Comparison of ENCODE assay signal across 16 mouse cellular contexts in genomic region chr17:44192981-44193380, GRCm38 (mm10). TPM values are rescaled to one million over a fixed set of nuclear protein-coding genes. Genes with fewer than 3 reads are reported as not detected.
DNase-seq lines count a peak whose midpoint lies in the region; ATAC-seq and TF ChIP-seq lines count a peak whose summit lies in the region.
"Had no signal": no experiment of that assay in that cellular context is flagged by ENCODE, and none has a peak within 500 bp of the region (broad histone marks: within the 10 kb centered on the region; RNA-seq: fewer than 3 reads in every experiment).

No protein-coding gene starts in this region.

- no peaks in the 10 kb centered on the region for H3K36me3 ChIP-seq in hindbrain, embryonic 13.5 days
- H3K36me3 ChIP-seq: hindbrain, embryonic 12.5 days; limb, embryonic 10.5 days had no signal

- peaks cover 32% of the 10 kb centered on the region for H3K27me3 ChIP-seq in hindbrain, embryonic 13.5 days

- no peak for TF ChIP-seq CTCF in gastrocnemius, adult 2 months (IDR thresholded peaks at IDR 0.05)
- TF ChIP-seq CTCF in lung, adult 2 months (IDR thresholded peaks at IDR 0.05; ENCODE audit: insufficient read depth, low read length): no peak

- peak; percentile 51 for DNase-seq in gastrocnemius, adult 2 months
- DNase-seq in gastrocnemius, postnatal 14 days: no peak
- DNase-seq in lung, adult 2 months: no peak
- no peak for DNase-seq in lung, postnatal 14 days
- peak; percentile 95 for DNase-seq in large intestine, adult 2 months (ENCODE audit: low read depth, low spot score)
- DNase-seq in thymus, postnatal 14 days: no peak
- no peak for DNase-seq in left cerebral cortex, adult 8-10 months (ENCODE audit: low spot score in 2 of 2)
- DNase-seq: adrenal gland, adult 2 months; cerebellum, adult 11-12 months; lung, embryonic 14.5 days; spleen, adult 18-20 months; thymus, postnatal 4 days had no signal

- peak overlapping the region; percentile 45 for H3K4me3 ChIP-seq in gastrocnemius, adult 2 months
- H3K4me3 ChIP-seq in lung, adult 2 months (replicated peaks; ENCODE audit: extremely low read depth, low read depth, low read length): no peak overlapping the region
- H3K4me3 ChIP-seq in hindbrain, embryonic 13.5 days: no peak overlapping the region
- H3K4me3 ChIP-seq: erythroblast, embryonic 14.5 days; hindbrain, embryonic 12.5 days; limb, embryonic 10.5 days had no signal

- no peak overlapping the region for H3K4me2 ChIP-seq in hindbrain, embryonic 13.5 days
- H3K4me2 ChIP-seq: hindbrain, embryonic 12.5 days; lung, embryonic 14.5 days had no signal

- TF ChIP-seq POLR2A in lung, adult 2 months (IDR thresholded peaks at IDR 0.05; ENCODE audit: borderline replicate concordance, extremely low read depth, low read depth, low read length): peak; percentile 39; the same call in 1 of the 2 replicates

- H3K4me1 ChIP-seq in lung, adult 2 months (ENCODE audit: control insufficient read depth, insufficient read depth, low read length): peaks cover 9% of the 10 kb centered on the region
- H3K4me1 ChIP-seq in hindbrain, embryonic 13.5 days (replicated peaks): peaks cover 17% of the 10 kb centered on the region

- intact Hi-C loops in gastrocnemius, adult 2 months (cut with DNase I): loop anchor here (5.0 kb wide), 1 partner anchor 44 kb away; no protein-coding TSS in a partner anchor
- intact Hi-C loops in gastrocnemius, postnatal 14 days (cut with DNase I; ENCODE audit: low total_unique reads): loop anchor here (10.0 kb wide), 1 partner anchor 62 kb away; no protein-coding TSS in a partner anchor

- H3K27ac ChIP-seq in gastrocnemius, adult 2 months: peak overlapping the region; percentile 84
- H3K27ac ChIP-seq in hindbrain, embryonic 13.5 days: no peak overlapping the region
- H3K27ac ChIP-seq: hindbrain, embryonic 12.5 days; limb, embryonic 10.5 days had no signal

- no peaks in the 10 kb centered on the region for H3K9me3 ChIP-seq in hindbrain, embryonic 13.5 days
- H3K9me3 ChIP-seq: hindbrain, embryonic 12.5 days; limb, embryonic 10.5 days had no signal

- 36% methylated on average over 3 of the region's 3 CpGs for WGBS in lung, adult 2 months
- WGBS in large intestine, adult 2 months: 24% methylated on average over 3 of the region's 3 CpGs
- 83% methylated on average over 3 of the region's 3 CpGs for WGBS in hindbrain, embryonic 13.5 days

- no peak overlapping the region for H3K9ac ChIP-seq in hindbrain, embryonic 13.5 days
- H3K9ac ChIP-seq: hindbrain, embryonic 12.5 days; lung, embryonic 14.5 days had no signal

- no peak for ATAC-seq in hindbrain, embryonic 13.5 days (ENCODE audit: low FRiP score)

RNA-seq across cellular contexts. Expression of gene Clic5, which starts 4.6 kb away (rescaled TPM):
- total RNA-seq in gastrocnemius, adult 2 months (2021): 100 to 1,000 TPM; 121 to 159 TPM
- 10 to 100 TPM; 96.2 to 97.6 TPM for total RNA-seq in gastrocnemius, postnatal 14 days (2021)
- 82.3 and 122 TPM in 2 replicates for polyA plus RNA-seq in lung, adult 2 months (2012; rRNA removed)
- polyA plus RNA-seq in large intestine, adult 2 months (2012; rRNA removed): 19.0 and 45.1 TPM in 2 replicates
- polyA plus RNA-seq in hindbrain, embryonic 13.5 days (2015; fragmentation: Nextera tagmentation; extraction: Ambion mirVana): 0.18 and 0.23 TPM in 2 replicates
- total RNA-seq in left cerebral cortex, adult 8-10 months (2022): 1 to 10 TPM; 3.8 to 5.3 (median 4.6) TPM
- polyA plus RNA-seq: erythroblast, embryonic 14.5 days had no signal

Comparison
In these comparisons a context has a peak if more than half of its experiments do, and no peak if none do; other contexts are left out.
1. DNase-seq: peak in gastrocnemius, adult 2 months (single experiment) and large intestine, adult 2 months (single experiment); none in gastrocnemius, postnatal 14 days (single experiment), lung, adult 2 months (single experiment), lung, postnatal 14 days (single experiment), thymus, postnatal 14 days (single experiment) and left cerebral cortex, adult 8-10 months (0 of 2).
2. RNA of gene Clic5, which starts 4.6 kb away (total RNA-seq): 121 to 159 TPM in gastrocnemius, adult 2 months and 96.2 to 97.6 TPM in gastrocnemius, postnatal 14 days; 3.8 to 5.3 TPM in left cerebral cortex, adult 8-10 months; every median in the first group is over 10 times any median in the second.